Mouse (Mus musculus): ENCODE measurements at regions not wholly inside any gene's neighbourhood (a gene's known extent, or its start where the extent isn't known, plus 50 kb on each side); places are given as distances from the start of the nearest gene placed in this dataset.

DNA sequence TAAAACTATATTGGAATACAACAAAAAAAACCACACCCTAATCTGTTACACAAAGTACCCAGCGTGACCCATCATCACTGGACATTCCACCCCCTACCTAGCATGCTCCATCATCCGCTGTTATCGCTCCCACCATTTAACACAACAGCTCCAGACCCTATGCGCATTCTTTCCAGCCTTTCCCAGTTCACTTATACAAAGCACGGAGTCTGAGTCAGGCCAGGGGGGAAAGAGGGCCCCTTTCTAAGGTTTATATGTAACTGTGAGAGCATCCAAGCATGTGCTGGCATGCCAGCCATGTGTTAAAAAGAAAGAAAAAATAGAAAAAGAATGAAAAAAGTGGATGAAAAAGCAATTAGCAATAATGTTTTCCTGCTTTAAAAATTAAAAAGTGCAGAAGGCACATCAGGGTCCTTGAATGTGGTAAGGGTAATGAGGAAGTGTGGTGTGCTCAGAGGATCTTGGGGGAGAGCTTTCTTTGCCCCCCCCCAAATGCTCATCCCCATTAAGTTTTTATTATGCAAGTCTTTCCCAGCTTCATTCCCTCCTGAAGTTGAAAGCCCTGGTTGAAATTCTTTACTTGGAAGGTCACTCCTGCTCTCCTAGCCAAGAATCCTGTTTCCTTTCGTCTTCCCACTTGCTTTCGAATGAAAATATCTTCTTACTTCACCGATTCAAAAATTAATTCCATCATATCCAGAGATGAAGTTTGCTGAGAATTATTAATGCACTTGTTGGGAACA lies 180.7 kb upstream of the Cited2 start:
- no peak overlapping the region for H3K4me3 ChIP-seq
- WGBS: 85% methylated on average over 8 of the region's 8 CpGs
- no peak overlapping the region for H3K9ac ChIP-seq
- H3K9me3 ChIP-seq: no peaks in the 10 kb centered on the region
- 0 out of 2 replicates have a peak, but pooled peaks cover 3% of the 10 kb centered on the region for H3K4me1 ChIP-seq
- H3K4me2 ChIP-seq: no peak overlapping the region
- H3K27ac ChIP-seq: no peak overlapping the region
- ATAC-seq (ENCODE audit: insufficient number of reproducible peaks, insufficient read depth, low FRiP score, low TSS enrichment, low read depth): no peak
- H3K27me3 ChIP-seq: no peaks in the 10 kb centered on the region
- no peaks in the 10 kb centered on the region for H3K36me3 ChIP-seq

DNA sequence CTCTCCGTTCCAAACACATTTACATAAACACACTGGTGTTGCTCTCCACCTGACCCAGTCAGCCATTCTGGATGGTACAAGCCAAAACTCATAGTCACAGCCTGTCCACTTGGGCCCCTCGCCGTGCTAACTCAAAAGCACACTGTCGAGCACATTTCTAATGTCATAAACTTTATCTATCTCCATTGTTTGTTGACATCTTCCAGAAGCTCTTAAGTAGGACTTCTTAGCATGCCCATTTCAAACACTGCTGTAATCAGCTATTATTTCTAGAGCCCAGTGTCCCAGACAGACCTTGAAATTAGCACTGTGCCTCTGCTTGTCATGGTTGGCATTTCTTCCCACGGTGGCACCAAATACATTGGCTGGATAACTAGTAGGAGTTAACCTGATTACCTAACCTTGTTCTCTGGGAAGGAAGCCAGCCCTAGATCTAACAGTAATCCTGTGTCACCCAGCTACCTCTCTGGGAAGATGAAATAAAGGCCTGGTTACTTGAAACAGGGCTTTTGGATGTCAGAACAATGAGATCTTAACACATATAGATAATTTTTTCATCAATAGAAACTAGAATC lies 180.1 kb upstream of the Cited2 start:
- Histone ChIP-seq H3K27me3 (no peaks in the 10 kb centered on the region), H3K27ac (no peak overlapping the region), H3K9ac (no peak overlapping the region), H3K4me2 (no peak overlapping the region), H3K4me3 (no peak overlapping the region), H3K4me1 (0 out of 2 replicates have a peak, but pooled peaks cover 3% of the 10 kb centered on the region), H3K9me3 (no peaks in the 10 kb centered on the region), H3K36me3 (no peaks in the 10 kb centered on the region)
- 90% methylated on average over 5 of the region's 5 CpGs for WGBS
- no peak for ATAC-seq (ENCODE audit: insufficient number of reproducible peaks, insufficient read depth, low FRiP score, low TSS enrichment, low read depth)

DNA sequence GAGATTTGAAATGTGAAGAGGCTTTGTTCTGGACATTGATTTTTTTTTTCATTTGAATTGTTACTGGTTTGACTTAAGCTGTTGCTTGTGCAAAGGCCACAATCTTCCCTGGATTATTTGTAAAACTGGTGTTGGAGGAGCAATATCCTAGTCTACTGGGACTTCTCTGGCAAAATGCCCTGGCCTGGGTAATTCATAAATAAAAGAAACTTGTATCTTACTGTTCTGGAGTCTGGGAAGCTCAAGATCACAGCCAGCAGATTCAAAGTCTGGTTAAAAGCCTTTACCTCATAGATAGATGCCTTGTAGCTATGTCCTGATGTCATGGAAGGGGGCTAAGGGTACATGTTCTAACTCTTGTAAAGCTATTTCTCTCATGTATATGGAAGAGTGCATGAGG lies 177.7 kb upstream of the Cited2 start:
- Histone ChIP-seq H3K9me3 (no peaks in the 10 kb centered on the region), H3K4me3 (no peak overlapping the region), H3K27me3 (no peaks in the 10 kb centered on the region), H3K36me3 (no peaks in the 10 kb centered on the region), H3K9ac (no peak overlapping the region), H3K4me2 (no peak overlapping the region), H3K27ac (no peak overlapping the region), H3K4me1 (0 out of 2 replicates have a peak, but pooled peaks cover 3% of the 10 kb centered on the region)
- no peak for ATAC-seq (ENCODE audit: insufficient number of reproducible peaks, insufficient read depth, low FRiP score, low TSS enrichment, low read depth)

DNA sequence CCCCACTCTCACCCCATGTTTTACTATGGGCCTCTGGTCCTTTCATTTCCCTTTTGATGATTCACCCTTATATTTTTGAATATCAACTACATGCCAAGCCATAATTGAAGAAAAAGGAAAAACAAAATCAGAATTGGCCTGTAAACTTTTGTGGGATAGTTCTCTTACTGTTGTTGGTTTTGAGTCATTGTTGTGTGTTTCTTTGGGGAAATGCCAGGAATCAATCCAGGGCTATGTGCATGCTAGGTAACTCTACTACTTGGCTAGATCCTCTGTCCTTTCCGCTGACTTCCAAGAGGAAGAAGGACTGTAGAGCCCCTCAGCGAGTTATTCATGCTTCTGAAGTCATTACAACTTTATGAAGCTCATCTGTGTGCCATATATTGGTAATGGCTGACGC lies 175.0 kb upstream of the Cited2 start:
- Histone ChIP-seq H3K36me3 (no peaks in the 10 kb centered on the region), H3K9me3 (no peaks in the 10 kb centered on the region), H3K4me2 (no peak overlapping the region), H3K4me1 (no peaks in the 10 kb centered on the region), H3K9ac (no peak overlapping the region), H3K27me3 (no peaks in the 10 kb centered on the region), H3K27ac (no peak overlapping the region), H3K4me3 (no peak overlapping the region)
- WGBS: 85% methylated on average over 3 of the region's 3 CpGs
- ATAC-seq (ENCODE audit: insufficient number of reproducible peaks, insufficient read depth, low FRiP score, low TSS enrichment, low read depth): no peak

DNA sequence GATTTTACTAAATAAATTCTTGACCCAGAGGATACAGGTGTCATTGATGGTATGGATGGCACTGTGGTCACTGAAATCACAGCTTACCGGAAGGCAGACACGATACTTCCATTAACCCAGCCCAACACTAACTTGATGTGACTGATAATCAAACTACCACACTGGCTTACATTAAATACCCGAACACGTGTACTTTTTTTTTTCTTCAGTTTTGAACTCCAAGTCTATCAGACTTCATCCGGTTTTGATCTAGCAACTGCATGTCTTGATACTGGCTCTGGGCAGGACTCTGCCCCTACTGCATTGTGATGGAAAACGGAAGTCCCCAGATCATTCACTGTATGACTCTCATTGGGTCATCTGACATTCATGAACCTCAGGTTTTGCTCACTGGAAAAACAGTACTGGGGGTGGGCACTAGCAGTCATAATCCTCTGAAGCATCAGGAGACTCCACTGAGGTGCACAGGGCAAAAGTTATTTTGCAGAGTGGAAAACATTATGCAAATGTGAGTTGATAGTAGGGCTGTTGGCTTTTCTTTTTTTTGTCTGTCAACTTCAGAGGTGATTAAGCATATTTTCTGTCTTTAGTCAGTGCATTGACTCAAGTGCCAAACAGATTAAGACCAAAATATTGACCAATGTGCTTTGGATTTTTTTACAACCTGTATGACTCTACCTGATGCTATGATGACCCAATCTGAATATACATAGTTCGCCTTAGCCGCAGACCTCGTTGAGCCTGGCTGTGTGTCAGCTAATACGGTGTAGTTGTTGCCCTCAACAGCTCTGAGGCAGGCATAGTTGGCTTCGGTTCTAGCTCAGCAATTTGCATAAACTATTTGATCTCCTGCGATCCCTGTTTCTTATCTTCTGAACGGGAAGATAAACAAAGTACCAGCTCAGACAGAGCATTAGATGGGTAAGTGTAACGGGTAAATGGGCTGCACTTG lies 174.1 kb upstream of the Cited2 start:
- Histone ChIP-seq H3K27me3 (no peaks in the 10 kb centered on the region), H3K9me3 (no peaks in the 10 kb centered on the region), H3K36me3 (no peaks in the 10 kb centered on the region), H3K9ac (no peak overlapping the region), H3K4me2 (no peak overlapping the region), H3K27ac (no peak overlapping the region), H3K4me3 (no peak overlapping the region), H3K4me1 (no peaks in the 10 kb centered on the region)
- no peak for ATAC-seq (ENCODE audit: insufficient number of reproducible peaks, insufficient read depth, low FRiP score, low TSS enrichment, low read depth)
- 89% methylated on average over 14 of the region's 14 CpGs for WGBS

DNA sequence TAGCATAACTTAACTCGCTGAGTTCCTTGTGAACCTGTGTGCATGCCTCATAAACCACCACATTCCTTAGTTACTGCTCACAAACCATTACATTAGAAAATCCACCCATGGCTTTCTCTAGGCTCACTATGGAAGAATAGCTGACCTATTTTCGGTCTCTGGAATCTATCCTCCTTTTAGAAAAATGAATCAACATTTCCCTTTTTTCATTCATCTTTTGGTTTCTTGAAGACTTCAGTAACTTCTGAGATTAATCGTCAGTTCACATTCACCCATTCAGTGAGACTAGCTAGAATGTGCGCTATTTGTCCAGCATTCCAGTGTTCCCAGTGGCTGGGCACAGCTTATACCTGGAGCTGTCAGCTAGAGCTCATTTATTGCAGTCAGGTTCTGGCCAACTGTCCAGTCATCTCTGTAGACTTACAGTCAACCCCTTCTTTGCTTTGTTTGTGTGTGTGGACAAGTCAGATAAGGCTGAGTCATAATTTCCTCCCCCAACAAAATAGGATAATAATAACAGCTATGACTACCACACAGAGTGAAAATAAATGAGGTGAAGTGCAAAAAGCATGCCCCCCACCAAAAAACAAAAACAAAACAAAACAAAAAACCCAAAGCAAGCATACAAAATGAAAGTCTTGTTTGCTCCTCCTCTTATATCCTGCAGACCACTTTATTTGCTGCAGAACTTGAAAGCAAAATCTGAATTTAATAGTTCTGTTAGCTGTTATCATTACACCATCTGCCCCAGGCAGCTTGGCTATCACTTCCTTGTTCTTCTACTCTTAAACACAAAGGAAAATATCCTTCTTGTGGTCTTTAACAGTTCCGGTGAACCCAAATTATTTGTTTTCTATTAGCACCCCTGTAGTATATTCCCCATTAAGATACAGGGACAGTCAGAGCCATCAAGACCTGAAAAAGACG lies 173.0 kb upstream of the Cited2 start:
- no peak overlapping the region for H3K4me2 ChIP-seq
- no peaks in the 10 kb centered on the region for H3K4me1 ChIP-seq
- ATAC-seq (ENCODE audit: insufficient number of reproducible peaks, insufficient read depth, low FRiP score, low TSS enrichment, low read depth): no peak
- H3K36me3 ChIP-seq: no peaks in the 10 kb centered on the region
- no peaks in the 10 kb centered on the region for H3K9me3 ChIP-seq
- H3K9ac ChIP-seq: no peak overlapping the region
- no peak overlapping the region for H3K4me3 ChIP-seq
- H3K27me3 ChIP-seq: no peaks in the 10 kb centered on the region
- H3K27ac ChIP-seq: no peak overlapping the region
- WGBS: 88% methylated on average over 6 of the region's 6 CpGs

DNA sequence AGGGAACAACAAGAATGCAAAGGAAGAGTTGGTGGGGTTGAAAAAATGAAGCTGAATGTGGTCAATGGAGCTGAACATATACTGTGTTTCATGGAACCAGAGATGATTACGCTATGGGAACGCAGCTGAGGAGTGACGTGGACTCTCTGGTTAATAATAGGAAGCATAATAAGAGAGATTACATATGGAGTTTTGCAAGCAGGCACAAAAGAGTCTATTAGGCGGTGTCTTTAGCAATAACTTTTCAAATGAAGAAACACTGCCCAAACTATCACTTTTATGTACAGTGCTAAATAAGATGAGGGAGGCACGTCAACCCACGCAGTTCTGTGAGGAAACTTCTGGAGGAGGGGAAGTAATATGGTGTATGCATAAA lies 172.4 kb upstream of the Cited2 start:
- Histone ChIP-seq H3K4me3 (no peak overlapping the region), H3K36me3 (no peaks in the 10 kb centered on the region), H3K4me1 (no peaks in the 10 kb centered on the region), H3K27ac (no peak overlapping the region), H3K4me2 (no peak overlapping the region), H3K9ac (no peak overlapping the region), H3K27me3 (no peaks in the 10 kb centered on the region), H3K9me3 (no peaks in the 10 kb centered on the region)
- no peak for ATAC-seq (ENCODE audit: insufficient number of reproducible peaks, insufficient read depth, low FRiP score, low TSS enrichment, low read depth)
- WGBS: 93% methylated on average over 6 of the region's 6 CpGs

DNA sequence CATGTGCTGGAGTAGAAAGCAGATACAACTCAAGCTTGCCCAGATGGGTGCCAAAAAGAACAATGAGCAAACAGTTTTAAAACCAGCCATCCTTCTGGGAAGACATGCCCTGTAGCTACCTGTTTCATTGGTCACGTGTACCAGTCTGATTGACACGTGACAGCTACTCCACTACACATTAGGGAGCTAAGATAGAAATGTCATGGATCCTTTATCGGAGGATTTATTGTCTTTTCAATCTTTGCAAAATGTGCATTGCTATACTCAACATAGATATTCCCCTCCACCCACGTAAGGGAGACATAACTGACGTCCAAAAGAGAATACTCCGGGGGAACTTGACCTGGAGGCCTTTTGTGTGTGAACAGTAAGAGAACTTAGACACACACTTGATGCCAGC lies 171.1 kb upstream of the Cited2 start:
- Histone ChIP-seq H3K27ac (no peak overlapping the region), H3K4me3 (no peak overlapping the region)
- WGBS: 74% methylated on average over 6 of the region's 6 CpGs

DNA sequence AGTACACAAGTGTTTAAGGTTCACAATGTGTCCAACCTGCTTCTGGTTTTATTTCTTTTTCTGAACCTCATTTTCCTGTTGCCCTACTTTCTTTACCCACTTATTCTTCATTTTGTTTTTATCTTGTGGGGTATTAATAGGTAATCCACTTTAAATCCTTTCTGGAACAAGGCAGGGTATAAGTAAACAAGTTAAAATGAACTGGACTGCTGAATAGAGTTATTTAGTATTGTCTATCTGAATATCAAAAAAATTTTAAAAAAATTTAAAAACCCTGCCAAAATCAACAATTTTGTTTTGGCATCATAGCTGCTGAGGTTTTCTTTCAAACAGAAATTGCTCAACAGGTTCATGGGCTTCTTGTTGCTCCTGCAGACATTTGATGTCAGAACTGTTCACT lies 170.7 kb upstream of the Cited2 start:
- Histone ChIP-seq H3K27me3 (no peaks in the 10 kb centered on the region), H3K36me3 (no peaks in the 10 kb centered on the region), H3K9me3 (no peaks in the 10 kb centered on the region), H3K27ac (no peak overlapping the region), H3K4me3 (no peak overlapping the region), H3K9ac (no peak overlapping the region), H3K4me1 (no peaks in the 10 kb centered on the region), H3K4me2 (no peak overlapping the region)
- ATAC-seq (ENCODE audit: insufficient number of reproducible peaks, insufficient read depth, low FRiP score, low TSS enrichment, low read depth): no peak

More for the DNA sequence above, 171.1 kb upstream of the Cited2 start:
- H3K36me3 ChIP-seq: no peaks in the 10 kb centered on the region
- H3K4me2 ChIP-seq: no peak overlapping the region
- H3K9ac ChIP-seq: no peak overlapping the region
- no peaks in the 10 kb centered on the region for H3K27me3 ChIP-seq
- no peaks in the 10 kb centered on the region for H3K4me1 ChIP-seq
- ATAC-seq (ENCODE audit: insufficient number of reproducible peaks, insufficient read depth, low FRiP score, low TSS enrichment, low read depth): no peak
- no peaks in the 10 kb centered on the region for H3K9me3 ChIP-seq

DNA sequence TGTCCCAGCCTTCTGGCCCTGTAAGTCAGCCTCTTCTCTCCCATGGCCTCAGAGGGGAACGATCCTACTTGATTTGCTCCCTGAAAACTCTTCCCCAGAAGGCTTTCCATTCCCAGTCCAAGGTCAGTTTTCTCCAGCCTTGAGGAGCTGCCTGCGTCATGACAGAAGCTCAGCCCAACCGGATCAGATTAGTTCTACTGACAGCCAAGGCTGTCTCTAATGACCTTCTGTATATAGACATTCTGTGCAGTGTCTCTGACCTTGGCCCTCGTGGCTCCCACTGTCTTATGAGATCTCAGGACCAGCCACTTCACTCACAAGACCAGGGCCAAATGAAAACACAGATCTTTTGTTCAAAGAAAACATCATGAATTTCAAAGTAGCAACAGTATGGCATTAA lies 166.6 kb upstream of the Cited2 start:
- no peaks in the 10 kb centered on the region for H3K36me3 ChIP-seq
- no peaks in the 10 kb centered on the region for H3K9me3 ChIP-seq
- no peak overlapping the region for H3K27ac ChIP-seq
- peaks cover 13% of the 10 kb centered on the region for H3K4me1 ChIP-seq
- H3K27me3 ChIP-seq: no peaks in the 10 kb centered on the region
- WGBS: 68% methylated on average over 4 of the region's 4 CpGs
- no peak overlapping the region for H3K4me3 ChIP-seq
- H3K4me2 ChIP-seq: no peak overlapping the region
- H3K9ac ChIP-seq: no peak overlapping the region
- no peak for ATAC-seq (ENCODE audit: insufficient number of reproducible peaks, insufficient read depth, low FRiP score, low TSS enrichment, low read depth)

DNA sequence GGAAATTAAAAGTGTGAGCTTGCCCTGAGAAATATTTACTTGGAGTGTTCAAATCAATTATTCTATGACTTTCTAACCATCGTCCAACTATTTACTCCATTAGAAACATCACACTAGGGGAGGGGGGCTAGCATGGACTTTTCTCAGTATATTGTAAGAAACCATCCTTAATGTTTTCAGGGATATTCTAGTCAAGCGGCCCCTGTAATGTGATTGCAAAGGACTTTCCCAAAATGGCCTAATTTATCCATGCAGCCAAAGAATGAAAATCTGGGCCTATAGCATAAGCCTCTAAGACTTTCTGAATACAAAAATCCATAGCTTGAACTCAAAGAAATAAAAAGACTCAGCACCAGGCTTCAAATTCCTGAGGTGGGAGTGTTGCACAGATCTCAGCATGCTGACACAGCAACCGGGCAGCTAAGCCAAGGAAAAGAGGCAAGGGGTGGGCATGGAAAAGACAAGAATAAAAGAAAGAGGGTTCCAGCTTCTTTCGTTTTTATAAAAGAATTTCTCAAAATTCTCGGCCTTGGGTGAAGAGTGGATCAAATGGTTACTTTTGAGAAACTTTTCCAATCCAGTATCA lies 163.6 kb upstream of the Cited2 start:
- 56% methylated on average over 5 of the region's 5 CpGs for WGBS

More for the DNA sequence above, 163.6 kb upstream of the Cited2 start:
- ATAC-seq (ENCODE audit: insufficient number of reproducible peaks, insufficient read depth, low FRiP score, low TSS enrichment, low read depth): no peak
- Histone ChIP-seq H3K4me3 (no peak overlapping the region), H3K9me3 (no peaks in the 10 kb centered on the region), H3K9ac (no peak overlapping the region), H3K27ac (no peak overlapping the region), H3K27me3 (no peaks in the 10 kb centered on the region), H3K4me2 (no peak overlapping the region), H3K4me1 (peaks cover 34% of the 10 kb centered on the region), H3K36me3 (no peaks in the 10 kb centered on the region)

Data from embryonic facial prominence, embryonic 13.5 days (tissue).